Mouse (Mus musculus): ENCODE measurements around the gene Csad.

Csad gene

DNA sequence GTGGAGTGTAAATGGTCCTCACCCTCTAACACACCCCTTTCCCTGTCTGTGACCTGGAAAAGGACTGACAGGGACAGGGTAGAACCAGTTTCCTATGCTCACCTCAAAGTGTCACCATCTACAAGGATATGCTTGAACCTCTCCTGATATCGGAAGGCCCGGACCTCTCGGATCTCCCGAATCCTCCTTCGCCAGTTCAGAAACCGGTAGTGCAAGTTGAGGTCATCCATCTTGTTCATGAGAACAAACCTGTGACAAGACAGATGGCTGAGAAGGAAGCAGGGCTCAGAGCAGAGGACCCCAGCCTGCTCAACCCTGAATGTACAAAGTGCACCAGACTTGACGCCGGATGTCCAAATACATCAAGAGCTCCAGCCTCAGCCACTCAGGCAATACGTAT is 71.2 kb downstream of the Csad start:
- no peak for DNase-seq (ENCODE audit: low read depth)

Measured in naive thymus-derived CD4-positive, alpha-beta T cell, adult 2 months (primary cell).